Mouse (Mus musculus): ENCODE measurements at regions not wholly inside any gene's neighbourhood (a gene's known extent, or its start where the extent isn't known, plus 50 kb on each side); places are given as distances from the start of the nearest gene placed in this dataset.

DNA sequence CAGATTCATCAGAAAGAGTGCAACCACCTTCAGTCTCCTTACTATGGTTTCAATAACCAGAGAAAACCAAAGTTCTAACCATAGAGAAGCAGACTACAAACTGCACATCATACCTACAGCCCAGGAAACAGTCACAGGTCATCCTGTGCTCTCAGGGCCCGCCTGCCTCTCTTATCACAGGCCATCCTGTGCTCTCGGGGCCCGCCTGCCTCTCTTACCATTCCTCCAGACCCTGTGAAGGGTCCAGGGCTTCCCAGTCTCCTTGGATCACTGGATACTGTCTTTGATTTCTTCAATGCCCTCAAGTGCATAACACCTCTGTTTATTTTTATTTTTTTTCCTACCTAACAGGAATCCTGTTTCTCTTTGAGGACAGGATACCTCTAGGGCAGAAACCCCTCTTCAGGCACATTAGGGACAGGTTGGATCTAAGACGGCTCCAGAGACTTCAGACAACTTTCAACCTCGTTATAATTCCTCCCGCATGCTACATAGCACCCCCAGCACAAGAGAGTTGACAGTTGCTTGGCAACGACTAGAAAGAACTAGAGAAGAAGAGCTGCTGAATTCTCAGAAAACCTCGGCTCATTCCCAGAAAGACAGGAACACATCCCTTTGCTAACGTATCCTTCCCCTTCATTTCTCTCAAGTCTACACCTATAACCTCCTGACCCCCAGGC is 95.4 kb upstream of the Bmper start:
- no peak for DNase-seq (ENCODE audit: low read depth, low spot score)

DNA sequence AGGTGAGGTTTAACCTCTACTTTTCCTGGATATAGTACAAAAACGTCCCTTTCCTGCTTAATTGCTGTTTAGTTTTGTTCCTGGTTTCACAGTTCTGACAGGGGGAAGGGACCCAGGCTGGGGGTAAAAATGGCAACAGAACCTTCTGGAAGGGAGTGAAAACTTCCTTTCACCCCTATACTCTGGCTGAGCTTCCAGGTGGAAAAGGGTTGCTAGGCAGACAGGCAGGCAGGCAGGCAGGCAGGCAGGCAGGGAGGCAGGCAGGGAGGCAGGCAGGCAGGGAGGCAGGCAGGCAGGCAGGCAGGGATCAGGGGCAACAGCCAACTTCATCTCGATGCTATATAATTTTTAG is 94.9 kb upstream of the Bmper start:
- DNase-seq (ENCODE audit: low read depth, low spot score) = no peak

DNA sequence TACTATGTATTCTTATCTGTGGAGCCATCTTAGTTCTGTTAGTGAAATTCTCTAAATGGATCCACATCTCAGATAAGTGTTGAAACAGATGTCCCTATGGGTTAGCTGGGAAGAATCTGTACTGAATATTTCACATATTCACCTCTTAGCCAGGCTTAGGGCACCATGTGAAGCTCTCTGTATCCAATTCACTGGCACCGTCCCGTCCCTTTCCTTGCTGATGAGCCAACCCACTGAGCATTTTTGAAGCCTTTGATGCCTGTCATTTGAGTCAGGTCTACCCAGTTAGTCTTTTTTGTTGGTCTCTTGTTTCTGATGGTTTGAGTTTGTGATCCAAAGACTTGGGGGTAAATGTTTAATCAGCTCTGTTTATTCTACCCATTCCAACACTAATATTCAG is 88.9 kb upstream of the Bmper start:
- no peak for DNase-seq (ENCODE audit: low read depth, low spot score)

DNA sequence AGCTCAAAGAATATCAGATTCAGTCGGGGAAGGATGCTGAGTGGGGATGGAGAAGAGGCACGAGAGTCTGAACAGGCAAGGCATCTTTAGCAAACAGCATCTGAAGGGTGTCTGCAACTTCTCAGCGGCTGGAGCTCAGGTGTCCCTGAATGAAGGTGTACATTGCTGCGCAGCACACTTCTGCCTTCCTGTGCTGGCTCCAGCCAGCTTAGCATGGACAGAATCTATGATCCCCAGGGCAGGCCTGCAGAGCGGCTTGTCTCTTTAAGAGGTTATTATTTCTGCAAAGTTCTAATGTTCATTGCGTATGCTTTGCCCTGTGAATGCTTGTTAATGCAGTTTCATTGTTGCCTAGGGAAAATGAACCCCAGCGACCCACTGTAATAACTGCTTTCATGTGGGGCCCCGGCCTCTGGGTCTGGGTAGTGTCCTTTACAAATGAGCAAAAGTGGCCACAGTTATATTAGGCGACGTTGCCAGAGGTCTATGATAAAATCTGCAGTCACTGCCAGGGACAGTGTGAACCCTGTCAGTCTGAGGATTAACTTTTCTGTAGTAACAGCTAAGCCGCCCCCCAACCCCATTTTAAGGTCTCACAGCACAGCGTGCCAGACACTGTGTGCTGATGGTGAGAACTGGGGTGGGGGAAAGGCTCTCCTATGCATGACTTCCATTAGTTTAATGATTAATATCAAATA is 88.3 kb upstream of the Bmper start:
- no peak for DNase-seq (ENCODE audit: low read depth, low spot score)

DNA sequence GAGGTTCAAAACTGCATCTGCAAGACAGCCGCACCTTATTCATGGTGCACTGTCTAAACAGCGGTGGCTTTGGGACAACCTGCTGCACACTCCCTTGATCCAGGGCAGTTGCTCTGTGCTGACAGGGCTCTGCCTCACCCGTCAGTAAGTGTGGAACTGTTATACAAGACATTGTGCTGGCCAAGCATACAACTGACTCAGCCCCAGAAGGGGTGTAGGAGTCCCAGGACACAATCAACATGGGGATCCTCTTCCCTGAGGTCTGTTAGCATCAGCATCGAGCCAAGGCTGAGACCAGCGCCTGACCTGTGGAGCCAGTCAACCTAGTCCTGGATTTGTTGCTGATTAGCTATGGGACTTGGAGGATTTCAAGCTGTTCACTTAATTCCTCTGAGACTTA is 86.4 kb upstream of the Bmper start:
- DNase-seq (ENCODE audit: low read depth, low spot score) = no peak

DNA sequence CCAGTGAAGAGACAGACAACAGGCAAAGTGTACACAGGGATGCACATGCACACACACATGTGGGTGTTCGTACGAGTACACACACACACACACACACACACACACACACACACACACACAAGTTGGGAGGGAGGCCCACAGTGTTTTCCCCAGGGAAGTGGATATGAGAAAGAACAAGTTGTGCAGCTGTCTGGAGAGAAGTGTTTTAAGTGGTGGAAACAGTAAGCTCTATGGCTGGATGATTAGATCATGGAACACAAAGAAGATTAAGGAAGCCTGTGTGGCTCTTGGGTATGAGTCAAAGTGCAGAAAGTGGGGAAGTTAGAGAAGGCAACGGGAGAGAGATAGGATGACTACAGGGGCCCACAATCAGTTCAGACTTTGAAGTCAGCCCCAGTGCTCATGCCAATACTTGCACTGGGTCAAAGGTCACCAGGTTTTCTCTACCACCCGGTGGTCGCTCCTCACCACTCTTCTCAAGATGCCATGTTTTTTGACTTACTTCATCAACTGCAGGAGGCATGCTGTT is 85.1 kb upstream of the Bmper start:
- no peak for DNase-seq (ENCODE audit: low read depth, low spot score)

DNA sequence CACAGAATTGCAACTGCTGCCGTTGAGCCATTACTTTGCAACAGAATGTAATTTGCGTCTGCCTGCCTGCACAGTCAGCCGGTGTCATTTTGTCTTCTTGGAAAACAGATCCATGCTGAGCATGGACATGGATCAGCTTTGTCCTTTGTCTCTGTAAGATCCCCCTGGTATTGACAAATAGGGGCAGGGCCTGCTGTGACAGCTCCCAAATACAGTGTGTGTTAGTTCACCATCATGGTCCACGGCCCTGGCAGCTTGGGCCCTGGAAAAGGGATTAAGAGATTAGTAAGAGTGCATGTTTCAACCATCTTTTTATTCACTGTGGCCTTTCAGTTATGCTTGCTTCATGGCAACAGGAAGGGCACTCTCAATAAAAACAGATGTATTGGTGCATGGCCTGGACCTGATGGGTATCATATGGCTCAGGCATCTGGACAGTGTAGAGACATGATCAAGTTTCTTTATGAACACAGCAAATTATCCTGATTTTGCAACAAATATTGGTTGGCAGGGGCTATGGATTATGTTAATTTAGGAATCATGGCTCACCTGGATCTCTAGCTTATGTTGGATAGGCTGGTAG is 83.2 kb upstream of the Bmper start:
- DNase-seq (ENCODE audit: low read depth, low spot score) = no peak

DNA sequence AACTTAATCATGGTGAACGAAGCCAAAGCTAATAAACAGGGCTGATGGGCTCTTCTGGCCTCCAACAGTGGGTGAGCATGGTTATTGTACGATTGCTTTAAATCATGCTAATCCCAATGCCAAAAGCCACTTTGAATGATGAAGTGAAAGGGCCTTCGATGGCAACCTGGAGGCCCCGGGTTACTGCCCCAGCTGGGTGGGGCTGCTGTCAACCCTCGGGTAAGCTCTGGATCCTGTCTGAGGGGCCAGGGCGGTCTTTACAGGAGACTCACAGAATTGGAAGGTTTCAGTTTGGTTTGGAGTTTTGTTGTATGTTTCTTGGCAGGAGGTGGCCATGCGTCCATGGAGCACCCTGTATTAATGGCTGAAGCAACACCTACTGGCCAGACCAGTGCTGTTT is 78.6 kb upstream of the Bmper start:
- DNase-seq (ENCODE audit: low read depth, low spot score) = no peak

DNA sequence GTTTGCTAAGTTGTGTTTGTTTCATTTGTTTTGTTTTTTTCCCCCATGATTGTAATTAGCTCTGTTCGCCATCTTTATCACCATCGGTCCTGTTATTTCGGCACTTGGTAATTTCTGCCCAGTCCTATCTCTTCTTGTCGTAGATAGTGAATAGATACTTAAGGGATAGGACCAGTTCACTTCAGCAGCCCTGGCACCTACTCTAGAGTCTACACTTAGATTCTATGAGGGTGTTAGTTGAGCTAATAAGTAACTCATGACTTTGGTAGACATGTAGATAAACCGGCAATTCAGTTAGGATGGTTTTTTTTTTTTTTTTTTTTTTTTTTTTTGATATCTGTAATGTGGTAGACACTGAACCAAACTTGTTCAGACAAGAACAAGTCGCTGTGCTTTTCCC is 72.5 kb upstream of the Bmper start:
- DNase-seq (ENCODE audit: low read depth, low spot score) = no peak

DNA sequence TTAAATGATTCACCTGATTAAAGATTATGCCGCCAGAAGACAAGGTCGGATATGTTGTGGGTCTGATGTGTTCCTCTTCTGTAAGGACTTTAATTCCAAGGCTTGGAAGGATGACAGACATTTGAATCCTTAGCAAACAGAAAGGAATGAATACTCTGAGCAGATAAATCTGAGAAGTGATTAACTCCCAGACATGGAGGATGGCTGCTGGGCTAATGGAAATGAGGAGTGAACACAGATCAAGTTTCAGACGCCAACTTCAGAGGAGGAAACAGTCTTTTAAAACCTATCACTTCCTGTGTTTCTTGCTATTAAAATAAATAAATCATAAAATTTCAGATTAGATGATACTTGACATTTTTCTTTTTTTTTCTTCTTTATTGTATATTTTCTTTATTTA is 72.0 kb upstream of the Bmper start:
- DNase-seq (ENCODE audit: low read depth, low spot score) = no peak

DNA sequence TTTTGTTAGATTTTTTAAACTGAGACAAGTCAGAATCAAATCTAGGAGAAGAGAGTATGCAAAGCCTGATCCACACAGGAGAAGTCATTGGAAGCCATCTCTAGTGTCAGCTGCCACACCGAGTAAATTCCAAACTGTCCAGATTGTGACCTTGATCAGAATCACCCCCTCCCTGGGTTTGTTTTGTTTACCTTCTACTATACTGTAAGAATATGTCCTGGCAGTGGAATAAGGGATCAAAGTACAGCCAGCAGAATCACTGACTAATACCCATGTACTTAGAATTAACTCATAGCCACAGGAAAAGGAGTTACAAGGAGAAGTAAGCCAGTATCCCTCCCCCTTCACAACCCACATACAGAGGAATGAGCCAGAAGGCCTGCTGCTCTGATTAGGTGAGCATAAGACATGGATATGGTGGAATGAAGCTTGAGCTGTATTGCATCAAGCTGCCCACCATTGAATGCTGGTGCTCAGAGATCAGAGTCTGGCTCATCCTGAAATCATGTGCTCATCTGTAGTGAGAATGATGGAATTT is 70.9 kb upstream of the Bmper start:
- peak; percentile 47 for DNase-seq (ENCODE audit: low read depth, low spot score)

DNA sequence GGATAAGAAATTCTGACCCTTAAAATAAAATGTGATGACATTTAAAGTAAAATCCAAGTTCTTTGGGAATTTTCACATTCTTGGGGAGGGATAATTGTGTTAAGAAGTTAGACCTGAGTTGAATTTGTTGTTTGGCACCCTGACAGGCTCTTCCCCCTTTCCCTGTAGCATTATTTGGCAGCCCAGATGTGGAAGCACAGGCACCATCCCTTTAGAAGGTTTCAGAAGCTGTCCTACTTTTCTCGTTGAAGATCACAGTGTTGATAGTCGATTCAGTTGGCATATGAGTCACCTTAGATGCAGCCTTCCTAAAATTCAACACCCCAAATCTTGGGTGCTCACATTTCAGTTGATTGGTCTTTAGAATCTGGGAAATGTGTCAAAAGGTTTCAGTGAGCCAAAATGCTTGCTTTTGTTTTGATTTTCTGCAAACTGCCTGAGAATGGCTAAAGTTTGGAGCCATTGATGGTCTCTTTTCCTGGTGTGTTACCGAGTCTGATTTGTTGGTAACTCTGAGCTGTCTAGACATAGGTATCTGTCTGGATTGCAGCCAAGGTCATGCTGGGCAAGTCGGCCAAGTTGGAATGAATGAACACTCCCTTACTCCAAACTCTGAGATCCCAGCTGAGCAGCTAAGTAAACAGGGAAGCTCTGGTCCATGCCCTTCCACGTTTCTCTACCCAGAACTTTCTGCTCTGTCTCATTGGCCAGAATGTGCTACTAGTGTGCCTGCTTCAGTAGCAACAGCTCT is 65.9 kb upstream of the Bmper start:
- peak; percentile 56 for DNase-seq (ENCODE audit: low read depth, low spot score)

DNA sequence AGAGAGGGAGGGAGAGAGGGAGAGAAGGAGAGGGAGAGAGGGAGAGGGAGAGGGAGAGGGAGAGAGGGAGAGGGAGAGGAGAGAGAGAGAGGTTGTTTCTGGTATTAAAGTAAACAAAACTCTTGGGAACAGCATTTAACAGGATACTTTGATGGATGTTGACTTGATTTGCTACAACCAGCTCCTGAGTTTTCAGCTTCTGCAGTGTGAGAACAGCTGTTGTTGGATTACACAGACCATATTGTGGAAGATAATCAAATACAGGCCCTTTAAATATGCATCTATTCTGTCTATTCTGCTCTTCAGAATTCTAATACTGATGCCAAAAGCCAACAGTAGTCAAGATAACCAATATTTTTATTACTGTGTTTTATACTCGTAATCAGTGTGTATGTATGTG is 64.4 kb upstream of the Bmper start:
- DNase-seq (ENCODE audit: low read depth, low spot score) = no peak

DNA sequence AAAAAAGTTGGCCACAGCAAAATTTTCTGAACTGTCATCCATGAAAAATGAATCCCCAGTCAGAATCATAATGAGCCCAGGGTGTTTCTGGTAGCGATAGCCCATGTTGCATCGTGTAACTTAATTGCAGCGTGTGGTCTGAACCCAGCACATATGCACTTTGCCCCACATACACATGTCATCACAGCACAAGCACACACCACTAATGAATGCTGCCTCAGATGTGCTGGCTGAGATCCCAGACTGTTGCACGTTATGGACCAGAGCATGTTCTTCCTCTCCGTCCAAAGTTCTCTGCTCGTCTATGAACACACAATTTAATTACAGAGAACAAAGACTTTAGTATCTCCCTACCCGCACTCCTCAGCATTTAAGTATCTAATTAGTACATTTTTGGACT is 61.5 kb upstream of the Bmper start:
- peak; percentile 27 for DNase-seq (ENCODE audit: low read depth, low spot score)

DNA sequence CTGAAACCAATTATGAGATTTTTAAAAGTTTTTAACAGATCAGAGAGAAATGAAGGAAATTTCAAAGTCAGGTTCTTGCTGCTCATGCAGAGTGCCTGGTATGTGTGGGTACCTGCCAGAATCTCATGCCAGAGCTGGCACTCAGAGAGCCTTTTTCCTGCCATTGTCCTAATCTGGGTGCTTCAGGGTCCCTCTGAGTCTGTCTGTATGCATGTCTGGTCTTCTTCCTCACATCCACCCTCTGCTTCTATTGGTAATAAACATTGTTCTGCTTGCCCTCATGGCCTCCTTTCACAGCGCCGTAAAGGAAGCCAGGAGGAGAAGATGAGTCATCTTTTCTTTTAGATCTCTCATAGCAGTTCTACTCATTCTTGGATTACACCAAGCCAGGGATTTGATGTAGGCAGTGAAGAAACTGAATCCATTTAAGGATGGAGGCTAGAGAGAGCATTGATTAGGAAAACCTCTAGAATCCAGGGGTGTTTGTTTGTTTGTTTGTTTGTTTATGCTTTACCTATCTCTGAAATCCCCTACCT is 55.8 kb upstream of the Bmper start:
- peak; percentile 75 for DNase-seq (ENCODE audit: low read depth, low spot score)

DNA sequence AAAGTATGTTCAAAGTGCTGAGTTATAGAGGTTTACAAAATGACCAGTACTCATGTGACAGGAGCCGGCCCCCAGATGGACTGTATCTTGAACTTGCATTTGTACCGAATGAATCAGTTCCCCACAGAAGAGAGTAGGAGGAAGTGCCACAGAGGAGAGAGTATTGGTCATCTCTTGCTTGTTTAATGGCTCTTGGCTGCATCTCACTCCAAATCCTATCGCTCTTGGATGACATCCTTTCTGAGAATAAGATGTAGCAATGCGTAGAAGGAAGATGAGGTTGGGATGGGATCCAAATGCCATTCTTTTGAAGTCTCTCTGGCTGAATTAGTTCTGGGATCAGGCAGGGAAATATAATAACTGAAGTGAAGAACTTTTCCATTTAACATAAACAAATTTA is 55.2 kb upstream of the Bmper start:
- DNase-seq (ENCODE audit: low read depth, low spot score) = peak; percentile 81

DNA sequence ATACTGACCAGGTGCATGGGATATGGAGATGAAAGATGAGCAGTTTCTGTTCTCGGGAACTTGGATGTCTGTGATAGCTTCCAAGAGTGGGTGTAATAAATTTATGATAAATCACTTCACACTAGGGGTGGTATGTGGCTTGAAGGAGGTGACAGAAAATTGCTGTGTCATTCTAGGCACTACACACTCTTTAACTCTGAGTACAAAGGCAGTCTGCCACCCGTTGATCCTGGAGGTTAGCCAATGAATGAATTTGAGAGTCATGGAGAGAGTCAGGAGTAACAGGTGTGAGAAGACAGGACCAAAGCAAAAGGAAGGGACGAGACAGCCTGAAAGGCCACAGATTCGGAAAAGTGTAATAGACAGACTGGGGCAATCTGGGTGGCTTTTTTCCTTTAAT is 54.7 kb upstream of the Bmper start:
- peak; percentile 50 for DNase-seq (ENCODE audit: low read depth, low spot score)

DNA sequence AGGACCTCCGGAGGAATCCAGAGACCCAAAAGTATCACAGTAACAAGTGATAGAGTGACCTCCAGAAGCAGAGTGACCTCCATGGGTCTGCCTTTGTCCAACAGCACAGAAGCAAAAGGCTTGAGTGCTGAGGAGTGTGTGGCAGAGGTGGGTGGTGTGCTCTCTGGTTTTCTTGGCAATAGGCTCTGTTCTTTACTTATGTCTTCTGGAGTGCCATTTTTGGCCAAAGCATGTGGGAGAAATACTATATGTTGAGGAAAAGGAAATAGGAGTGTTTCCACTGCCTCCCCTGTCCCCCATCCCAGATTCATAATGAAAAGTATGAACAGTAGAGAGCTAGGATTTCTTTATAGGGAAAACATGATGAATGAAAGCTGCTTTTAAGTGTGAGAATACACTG is 51.5 kb upstream of the Bmper start:
- no peak for DNase-seq (ENCODE audit: low read depth, low spot score)
